Mouse (Mus musculus): ENCODE results near the gene Kdm4b. TPM values are rescaled to one million over a fixed set of nuclear protein-coding genes. Genes with fewer than 3 reads are reported as not detected.

Kdm4b gene
- polyA plus RNA-seq, 1 experiment from 2014 or later: 86.1 TPM

GRCm38 (mm10) chr17:56331256-56331655, 5.4 kb downstream of the Kdm4b start:
- no peak overlapping the region for H3K4me2 ChIP-seq (replicated peaks)
- H3K9me3 ChIP-seq: no peaks in the 10 kb centered on the region
- no peak for ATAC-seq (ENCODE audit: low FRiP score, low read depth)
- H3K9ac ChIP-seq: no peak overlapping the region
- peaks cover 51% of the 10 kb centered on the region for H3K4me1 ChIP-seq
- no peaks in the 10 kb centered on the region for H3K27me3 ChIP-seq (replicated peaks)
- H3K27ac ChIP-seq: no peak overlapping the region
- H3K36me3 ChIP-seq: no peaks in the 10 kb centered on the region; the same call in 1 of the 2 replicates
- H3K4me3 ChIP-seq: no peak overlapping the region

DNA sequence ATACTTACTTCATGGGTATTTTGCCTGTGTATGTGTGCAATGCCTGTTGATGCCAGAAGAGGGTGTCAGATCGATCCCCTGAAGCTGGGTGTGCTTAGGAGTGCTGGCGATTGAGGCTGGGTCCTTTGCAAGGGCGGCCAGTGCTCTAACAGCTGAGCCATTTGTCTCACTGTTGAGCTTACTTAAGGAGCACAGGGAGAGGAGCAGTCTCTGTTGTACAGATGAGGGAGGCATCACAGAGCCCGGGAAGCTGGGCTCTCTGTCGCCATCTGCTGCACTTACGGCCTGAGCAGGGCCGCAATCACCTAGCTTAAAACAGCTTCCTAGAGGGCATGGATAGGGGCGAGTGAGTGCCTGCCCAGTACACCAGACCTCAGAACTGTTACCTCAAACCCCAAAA, 7.1 kb downstream of the Kdm4b start:
- Histone ChIP-seq H3K27me3 (replicated peaks) (no peaks in the 10 kb centered on the region), H3K36me3 (no peaks in the 10 kb centered on the region; the same call in 1 of the 2 replicates), H3K9ac (no peak overlapping the region), H3K9me3 (no peaks in the 10 kb centered on the region), H3K27ac (no peak overlapping the region), H3K4me2 (replicated peaks) (no peak overlapping the region), H3K4me3 (no peak overlapping the region), H3K4me1 (peaks cover 38% of the 10 kb centered on the region)
- no peak for ATAC-seq (ENCODE audit: low FRiP score, low read depth)
- WGBS: 38% methylated on average over 8 of the region's 8 CpGs

GRCm38 (mm10) chr17:56337190-56337589, 11.3 kb downstream of the Kdm4b start:
- H3K27ac ChIP-seq: no peak overlapping the region
- H3K27me3 ChIP-seq (replicated peaks): no peaks in the 10 kb centered on the region
- ATAC-seq (ENCODE audit: low FRiP score, low read depth): no peak
- WGBS: 66% methylated on average over 4 of the region's 4 CpGs
- H3K4me3 ChIP-seq: no peak overlapping the region
- no peaks in the 10 kb centered on the region; the same call in 1 of the 2 replicates for H3K36me3 ChIP-seq
- peaks cover 11% of the 10 kb centered on the region; the same call in 1 of the 2 replicates for H3K4me1 ChIP-seq
- H3K9me3 ChIP-seq: no peaks in the 10 kb centered on the region
- no peak overlapping the region for H3K4me2 ChIP-seq (replicated peaks)
- no peak overlapping the region for H3K9ac ChIP-seq

DNA sequence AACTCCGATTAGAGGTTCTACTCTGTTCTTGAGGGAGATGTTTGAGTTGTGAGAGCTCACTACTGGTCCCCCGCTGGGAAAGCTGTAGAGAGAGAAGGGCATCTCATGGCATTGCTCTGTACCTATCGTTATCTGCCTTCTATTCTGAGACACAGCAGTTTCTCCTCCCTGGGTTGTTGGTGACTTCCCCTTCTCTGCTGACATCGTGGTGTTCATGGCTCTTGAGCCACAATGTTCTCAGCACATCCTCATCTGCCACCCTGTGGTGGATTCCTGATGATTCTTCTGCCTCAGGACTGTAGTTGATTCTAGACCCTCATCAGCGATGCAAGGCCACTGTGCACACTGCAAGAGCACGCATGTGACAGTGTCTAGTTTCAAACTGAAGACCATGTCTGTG, 11.9 kb downstream of the Kdm4b start:
- Histone ChIP-seq H3K27me3 (replicated peaks) (no peaks in the 10 kb centered on the region), H3K4me1 (peaks cover 11% of the 10 kb centered on the region; the same call in 1 of the 2 replicates), H3K4me3 (no peak overlapping the region), H3K4me2 (replicated peaks) (no peak overlapping the region), H3K36me3 (no peaks in the 10 kb centered on the region; the same call in 1 of the 2 replicates), H3K27ac (no peak overlapping the region), H3K9me3 (no peaks in the 10 kb centered on the region), H3K9ac (no peak overlapping the region)
- WGBS: 96% methylated on average over 6 of the region's 6 CpGs
- ATAC-seq (ENCODE audit: low FRiP score, low read depth): no peak

GRCm38 (mm10) chr17:56338909-56339308, 13.0 kb downstream of the Kdm4b start:
- Histone ChIP-seq H3K4me1 (peaks cover 11% of the 10 kb centered on the region; the same call in 1 of the 2 replicates), H3K9me3 (no peaks in the 10 kb centered on the region), H3K27ac (no peak overlapping the region), H3K27me3 (replicated peaks) (no peaks in the 10 kb centered on the region), H3K9ac (no peak overlapping the region), H3K4me2 (replicated peaks) (no peak overlapping the region), H3K4me3 (no peak overlapping the region), H3K36me3 (no peaks in the 10 kb centered on the region; the same call in 1 of the 2 replicates)
- ATAC-seq (ENCODE audit: low FRiP score, low read depth): no peak
- WGBS: 59% methylated on average over 4 of the region's 4 CpGs

- Histone ChIP-seq H3K4me2 (replicated peaks) (no peak overlapping the region), H3K27ac (no peak overlapping the region), H3K9me3 (no peaks in the 10 kb centered on the region), H3K4me3 (no peak overlapping the region), H3K27me3 (replicated peaks) (no peaks in the 10 kb centered on the region), H3K36me3 (0 out of 2 replicates have a peak, but pooled peaks cover 2% of the 10 kb centered on the region), H3K9ac (no peak overlapping the region), H3K4me1 (peaks cover 7% of the 10 kb centered on the region; the same call in 1 of the 2 replicates)
- ATAC-seq (ENCODE audit: low FRiP score, low read depth): no peak
Observed at GRCm38 (mm10) chr17:56340717-56341116, 14.9 kb downstream of the Kdm4b start.

DNA sequence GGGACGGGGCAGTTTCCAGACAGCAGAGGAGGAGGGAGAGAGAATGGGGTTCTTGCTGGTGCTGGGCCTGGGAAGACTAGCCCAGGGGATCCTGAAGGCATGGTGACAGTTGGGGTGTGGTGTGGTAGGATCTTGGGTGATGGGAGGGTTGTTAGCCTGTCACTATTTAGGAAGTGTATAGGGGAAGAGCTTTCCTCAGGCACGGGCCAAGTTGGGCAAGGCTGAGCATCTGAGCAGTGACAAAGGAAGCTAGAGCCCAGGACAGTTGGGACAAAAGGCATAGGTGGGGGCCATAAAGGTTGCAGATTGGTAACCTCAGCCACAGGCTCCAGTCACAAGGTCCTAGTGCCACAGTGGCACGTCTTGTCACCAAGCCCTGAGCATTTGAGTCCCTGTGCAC, 17.6 kb downstream of the Kdm4b start:
- no peak overlapping the region for H3K4me2 ChIP-seq (replicated peaks)
- no peak overlapping the region for H3K27ac ChIP-seq
- H3K9me3 ChIP-seq: no peaks in the 10 kb centered on the region
- no peaks in the 10 kb centered on the region for H3K27me3 ChIP-seq (replicated peaks)
- 0 out of 2 replicates have a peak, but pooled peaks cover 2% of the 10 kb centered on the region for H3K36me3 ChIP-seq
- peaks cover 5% of the 10 kb centered on the region; the same call in 1 of the 2 replicates for H3K4me1 ChIP-seq
- no peak for ATAC-seq (ENCODE audit: low FRiP score, low read depth)
- H3K4me3 ChIP-seq: no peak overlapping the region
- WGBS: 84% methylated on average over 3 of the region's 3 CpGs
- no peak overlapping the region for H3K9ac ChIP-seq

DNA sequence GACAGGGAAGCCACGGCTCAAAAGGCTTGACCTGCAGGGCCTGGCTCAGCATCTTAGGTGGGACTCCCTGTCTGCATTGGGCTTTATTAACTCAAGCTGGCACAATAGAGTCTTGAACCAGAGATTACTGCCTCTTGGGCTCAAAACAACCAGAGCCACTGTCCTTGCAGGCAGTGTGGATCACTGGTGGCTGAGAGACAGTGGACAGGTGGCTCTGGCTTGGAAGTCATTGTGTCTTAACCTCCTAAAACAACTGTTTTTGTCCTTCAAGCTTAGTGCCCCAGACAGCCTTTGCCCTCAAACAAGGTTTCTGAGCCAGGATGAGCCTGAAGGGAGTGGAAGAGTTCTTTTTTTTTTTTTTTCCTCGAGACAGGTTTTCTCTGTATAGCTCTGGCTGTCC, 19.5 kb downstream of the Kdm4b start:
- Histone ChIP-seq H3K4me2 (replicated peaks) (no peak overlapping the region), H3K27ac (no peak overlapping the region), H3K4me1 (peaks cover 3% of the 10 kb centered on the region; the same call in 1 of the 2 replicates), H3K27me3 (replicated peaks) (no peaks in the 10 kb centered on the region), H3K9ac (no peak overlapping the region), H3K9me3 (no peaks in the 10 kb centered on the region), H3K36me3 (0 out of 2 replicates have a peak, but pooled peaks cover 2% of the 10 kb centered on the region), H3K4me3 (no peak overlapping the region)
- ATAC-seq (ENCODE audit: low FRiP score, low read depth): no peak
- 69% methylated on average over 2 of the region's 2 CpGs for WGBS

DNA sequence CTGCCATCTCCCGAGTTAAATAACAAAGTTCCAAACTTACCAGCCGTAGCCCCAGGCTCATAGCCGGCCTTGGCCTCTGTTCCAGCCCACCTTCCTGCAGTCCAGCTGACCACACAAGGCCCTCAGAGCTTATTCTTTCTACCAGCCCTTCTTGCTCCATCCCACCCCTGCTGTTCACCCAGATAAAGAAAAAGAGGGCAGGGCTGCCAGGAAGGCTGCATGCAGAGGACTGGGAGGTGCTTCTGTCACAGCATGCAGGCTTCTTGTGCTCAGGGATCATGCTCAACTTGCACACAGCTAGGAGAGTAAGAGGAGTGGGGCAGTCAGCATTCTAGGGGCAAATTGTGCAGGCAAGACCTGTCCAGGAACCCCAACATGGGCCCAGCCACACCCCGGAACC, 22.3 kb downstream of the Kdm4b start:
- no peak overlapping the region for H3K9ac ChIP-seq
- no peak overlapping the region for H3K27ac ChIP-seq
- no peaks in the 10 kb centered on the region for H3K4me1 ChIP-seq
- no peak overlapping the region for H3K4me2 ChIP-seq (replicated peaks)
- H3K9me3 ChIP-seq: no peaks in the 10 kb centered on the region
- no peak overlapping the region for H3K4me3 ChIP-seq
- WGBS: 79% methylated on average over 4 of the region's 4 CpGs
- no peak for ATAC-seq (ENCODE audit: low FRiP score, low read depth)
- H3K27me3 ChIP-seq (replicated peaks): no peaks in the 10 kb centered on the region
- peaks cover 15% of the 10 kb centered on the region for H3K36me3 ChIP-seq

- H3K36me3 ChIP-seq: peaks cover 20% of the 10 kb centered on the region
- no peak overlapping the region for H3K27ac ChIP-seq
- H3K9ac ChIP-seq: no peak overlapping the region
- no peaks in the 10 kb centered on the region for H3K9me3 ChIP-seq
- no peak overlapping the region for H3K4me3 ChIP-seq
- no peak overlapping the region for H3K4me2 ChIP-seq (replicated peaks)
- no peaks in the 10 kb centered on the region for H3K4me1 ChIP-seq
- no peaks in the 10 kb centered on the region for H3K27me3 ChIP-seq (replicated peaks)
- ATAC-seq (ENCODE audit: low FRiP score, low read depth): no peak
Observed at GRCm38 (mm10) chr17:56348586-56348985, 22.7 kb downstream of the Kdm4b start.

- peaks cover 38% of the 10 kb centered on the region for H3K36me3 ChIP-seq
- H3K4me1 ChIP-seq: no peaks in the 10 kb centered on the region
- no peak overlapping the region for H3K27ac ChIP-seq
- no peaks in the 10 kb centered on the region for H3K27me3 ChIP-seq (replicated peaks)
- ATAC-seq (ENCODE audit: low FRiP score, low read depth): peak; percentile 59
- H3K4me2 ChIP-seq (replicated peaks): no peak overlapping the region
- no peaks in the 10 kb centered on the region for H3K9me3 ChIP-seq
- H3K9ac ChIP-seq: no peak overlapping the region
- H3K4me3 ChIP-seq: no peak overlapping the region
- WGBS: 33% methylated on average over 2 of the region's 2 CpGs
Observed at GRCm38 (mm10) chr17:56350694-56351093, 24.8 kb downstream of the Kdm4b start.

GRCm38 (mm10) chr17:56356921-56357885, 31.3 kb downstream of the Kdm4b start:
- no peaks in the 10 kb centered on the region for H3K9me3 ChIP-seq
- H3K9ac ChIP-seq: no peak overlapping the region
- H3K4me2 ChIP-seq (replicated peaks): no peak overlapping the region
- H3K4me1 ChIP-seq: peaks cover 6% of the 10 kb centered on the region; the same call in 1 of the 2 replicates
- peak; percentile 61 for ATAC-seq (ENCODE audit: low FRiP score, low read depth)
- peaks cover 59% of the 10 kb centered on the region for H3K36me3 ChIP-seq
- H3K27ac ChIP-seq: no peak overlapping the region
- WGBS: 69% methylated on average over 9 of the region's 9 CpGs
- H3K4me3 ChIP-seq: no peak overlapping the region
- H3K27me3 ChIP-seq (replicated peaks): no peaks in the 10 kb centered on the region

Data from neural tube, embryonic 12.5 days (tissue).